Mouse (Mus musculus) ES-E14 (cell line): ENCODE data around the gene Glt8d2. TPM values are rescaled to one million over a fixed set of nuclear protein-coding genes. Genes with fewer than 3 reads are reported as not detected.
A peak's percentile ranks its signal among the peaks of the same experiment; 100 is the strongest.

Experiments used
- DNase-seq: peaks from one replicate; pipeline ENCODE4 v3.0.0-alpha.2; 2013; ENCODE audit warnings: low read depth, low spot score
- H3K27ac ChIP-seq: 2 replicates; pipeline ENCODE4 v1.5.1; 2012; ENCODE audit warnings: low read depth, mild to moderate bottlenecking, low read length, moderate library complexity, mixed read lengths; ENCODE audit not compliant: poor library complexity, insufficient read depth, severe bottlenecking
- H3K36me3 ChIP-seq: 2 replicates; pipeline ENCODE4 v1.6.1; 2012; ENCODE audit warnings: mild to moderate bottlenecking, low read length, moderate library complexity, mixed read lengths; ENCODE audit not compliant: control insufficient read depth, poor library complexity, insufficient read depth, severe bottlenecking
- H3K4me1 ChIP-seq, 2 experiments: fragments of 150-350 bp in 1 of 2; sonication (generic) in 1 of 2; 2 replicates each; pipeline ENCODE4 v1.6.1; 2012; ENCODE audit warnings: low read length in 2 of 2, mild to moderate bottlenecking in 1 of 2, mixed read lengths in 1 of 2; ENCODE audit not compliant: control insufficient read depth in 2 of 2, insufficient read depth in 2 of 2, poor library complexity in 1 of 2
- H3K4me3 ChIP-seq, 2 experiments: fragments of 150-350 bp in 1 of 2; sonication (generic) in 1 of 2; 2 replicates each; pipeline ENCODE4 v1.5.1; 2012; ENCODE audit warnings: low read length in 2 of 2, low read depth in 1 of 2, mild to moderate bottlenecking in 1 of 2, mixed read lengths in 1 of 2; ENCODE audit not compliant: insufficient read depth in 1 of 2, poor library complexity in 1 of 2, severe bottlenecking in 1 of 2
- H3K9ac ChIP-seq: 2 replicates; pipeline ENCODE4 v1.6.1; 2012; ENCODE audit warnings: low read depth, mild to moderate bottlenecking, low read length, mixed read lengths; ENCODE audit not compliant: poor library complexity, insufficient read depth, severe bottlenecking
- H3K9me3 ChIP-seq: fragments of 150-350 bp; sonication (generic); 2 replicates; pipeline ENCODE4 v1.6.1; 2012; ENCODE audit warnings: low read depth, mild to moderate bottlenecking, low read length; ENCODE audit not compliant: control insufficient read depth, insufficient read depth
- CHD2 ChIP-seq: IDR thresholded peaks from 2 replicates; pipeline ENCODE4 v1.6.1; 2014; ENCODE audit warnings: mild to moderate bottlenecking, low read depth, low read length, inconsistent platforms
- HCFC1 ChIP-seq: IDR thresholded peaks from 2 replicates; pipeline ENCODE4 v1.6.1; 2012; ENCODE audit warnings: low read length, inconsistent platforms, borderline replicate concordance; ENCODE audit not compliant: insufficient read depth
- MAFK ChIP-seq: IDR thresholded peaks from 2 replicates; pipeline ENCODE4 v1.6.1; 2014; ENCODE audit warnings: mild to moderate bottlenecking, low read depth, low read length, inconsistent platforms; ENCODE audit not compliant: insufficient read depth
- ZC3H11A ChIP-seq: IDR thresholded peaks from 2 replicates; pipeline ENCODE4 v1.6.1; 2012; ENCODE audit warnings: low read depth, mild to moderate bottlenecking, inconsistent platforms, low read length, borderline replicate concordance
- ZNF384 ChIP-seq: IDR thresholded peaks from 2 replicates; pipeline ENCODE4 v1.6.1; 2012; ENCODE audit warnings: low read depth, low read length, inconsistent platforms
- in situ Hi-C, 2 experiments: fragments of 600-800 bp; cut with MboI; formaldehyde crosslinking; loops; one replicate each; pipeline ENCODE4 v1.15.1; 2025; ENCODE audit warnings: low sequenced_read_pairs in 2 of 2, inconsistent platforms in 1 of 2; ENCODE audit not compliant: unreplicated experiment in 2 of 2
- total RNA-seq: library from RNA; depleted of rRNA; stranded (reverse); fragments of 300-350 nt; gene quantifications from 2 replicates; pipeline ENCODE4 v1.2.3, GENCODE M21; 2012

Glt8d2 gene
- total RNA-seq, 1 experiment, result 0.62 TPM

GRCm38 (mm10) chr10:82680769-82681168, 9.7 kb downstream of the Glt8d2 start:
- Histone ChIP-seq H3K27ac (no peak overlapping the region), H3K9me3 (no peaks in the 10 kb centered on the region), H3K9ac (no peak overlapping the region), H3K4me1 (no peaks in the 10 kb centered on the region), H3K4me3 (no peak overlapping the region), H3K36me3 (no peaks in the 10 kb centered on the region)
- no peak for DNase-seq
- in situ Hi-C loops, result no loop called here
- no peak for TF ChIP-seq MAFK
- no peak for TF ChIP-seq ZC3H11A
- no peak for TF ChIP-seq ZNF384
- no peak for TF ChIP-seq HCFC1
- no peak for TF ChIP-seq CHD2

GRCm38 (mm10) chr10:82676949-82677348, 13.5 kb downstream of the Glt8d2 start:
- in situ Hi-C loops, result no loop called here

GRCm38 (mm10) chr10:82670205-82670604, 20.2 kb downstream of the Glt8d2 start:
- Histone ChIP-seq H3K36me3 (no peaks in the 10 kb centered on the region), H3K27ac (no peak overlapping the region), H3K9ac (no peak overlapping the region), H3K4me3 (no peak overlapping the region), H3K9me3 (no peaks in the 10 kb centered on the region), H3K4me1 (no peaks in the 10 kb centered on the region)
- TF ChIP-seq CHD2, result no peak
- no peak for TF ChIP-seq HCFC1
- TF ChIP-seq ZC3H11A, result no peak
- TF ChIP-seq ZNF384, result no peak
- TF ChIP-seq MAFK, result no peak
- in situ Hi-C loops, result no loop called here
- no peak for DNase-seq

More at GRCm38 (mm10) chr10:82676949-82677348, 13.5 kb downstream of the Glt8d2 start:
- no peak overlapping the region for H3K9ac ChIP-seq
- no peak overlapping the region for H3K4me3 ChIP-seq
- TF ChIP-seq ZC3H11A (no peak), MAFK (no peak)
- H3K9me3 ChIP-seq, result no peaks in the 10 kb centered on the region
- no peak overlapping the region for H3K27ac ChIP-seq
- no peak for DNase-seq
- no peaks in the 10 kb centered on the region for H3K4me1 ChIP-seq
- H3K36me3 ChIP-seq, result no peaks in the 10 kb centered on the region

GRCm38 (mm10) chr10:82666436-82667234, 23.8 kb downstream of the Glt8d2 start:
- no peak overlapping the region for H3K9ac ChIP-seq
- no peak overlapping the region for H3K4me3 ChIP-seq
- no peaks in the 10 kb centered on the region for H3K4me1 ChIP-seq
- H3K9me3 ChIP-seq, result no peaks in the 10 kb centered on the region
- no peak overlapping the region for H3K27ac ChIP-seq
- no peaks in the 10 kb centered on the region for H3K36me3 ChIP-seq
- peak; percentile 91 for DNase-seq
- TF ChIP-seq ZC3H11A (peak; percentile 81; the same call in 1 of the 2 replicates), ZNF384 (no peak)
- in situ Hi-C loops, result no loop called here

GRCm38 (mm10) chr10:82665951-82666350, 24.5 kb downstream of the Glt8d2 start:
- Histone ChIP-seq H3K9ac (no peak overlapping the region), H3K4me3 (no peak overlapping the region), H3K36me3 (no peaks in the 10 kb centered on the region), H3K4me1 (no peaks in the 10 kb centered on the region), H3K27ac (no peak overlapping the region), H3K9me3 (no peaks in the 10 kb centered on the region)
- DNase-seq, result no peak
- in situ Hi-C loops, result no loop called here
- TF ChIP-seq ZC3H11A (no peak), ZNF384 (no peak), CHD2 (no peak), MAFK (no peak), HCFC1 (no peak)
